Mouse (Mus musculus) CH12.LX (cell line): Measurements from ENCODE around the gene Camk2b. TPM values are rescaled to one million over a fixed set of nuclear protein-coding genes. Genes with fewer than 3 reads are reported as not detected.

Source experiments
- DNase-seq: peaks from one replicate; pipeline ENCODE4 v3.0.0-alpha.2; 2013; ENCODE audit errors: extremely low read depth
- H3K27ac ChIP-seq: 2 replicates; pipeline ENCODE4 v1.5.1; 2012; ENCODE audit warnings: low read depth, mild to moderate bottlenecking, control low read depth, moderate library complexity; ENCODE audit not compliant: insufficient read depth
- H3K27me3 ChIP-seq: replicated peaks from 2 replicates; pipeline ENCODE3; 2012; ENCODE audit warnings: inconsistent platforms
- H3K36me3 ChIP-seq, 2 experiments: replicated peaks in 1 of 2; 2 replicates each; pipeline versions ENCODE3 to v1.6.1; 2012; ENCODE audit warnings: inconsistent platforms in 1 of 2, low read length in 1 of 2, mild to moderate bottlenecking in 1 of 2, mixed read lengths in 1 of 2, moderate library complexity in 1 of 2; ENCODE audit not compliant: control insufficient read depth in 1 of 2, insufficient read depth in 1 of 2
- H3K4me1 ChIP-seq, 2 experiments: 2 replicates each; pipeline ENCODE4 v1.6.1; 2012; ENCODE audit warnings: inconsistent platforms in 1 of 2, moderate library complexity in 1 of 2; ENCODE audit not compliant: insufficient read depth in 2 of 2, control insufficient read depth in 1 of 2
- H3K4me2 ChIP-seq: 2 replicates; pipeline ENCODE4 v1.6.1; 2012; ENCODE audit warnings: low read depth, mild to moderate bottlenecking, control low read depth; ENCODE audit not compliant: poor library complexity, insufficient read depth, severe bottlenecking
- H3K4me3 ChIP-seq, 3 experiments: fragments of 150-350 bp in 1 of 3; sonication (generic) in 1 of 3; replicated peaks in 1 of 3; 2 replicates each; pipeline versions ENCODE3 to v1.5.1; 2011 to 2012; ENCODE audit warnings: low read depth in 2 of 3, low read length in 2 of 3, mild to moderate bottlenecking in 2 of 3, moderate library complexity in 2 of 3, control low read depth in 1 of 3, improper control_type of control experiment in 1 of 3, inconsistent platforms in 1 of 3, mixed read lengths in 1 of 3; ENCODE audit not compliant: poor library complexity in 1 of 3
- H3K79me2 ChIP-seq: replicated peaks from 2 replicates; pipeline ENCODE4 v1.6.1; 2012; ENCODE audit warnings: mild to moderate bottlenecking, moderate library complexity; ENCODE audit not compliant: control insufficient read depth, poor library complexity, insufficient read depth, severe bottlenecking; ENCODE audit errors: extremely low read depth
- H3K9ac ChIP-seq: 2 replicates; pipeline ENCODE4 v1.6.1; 2012; ENCODE audit warnings: low read depth, mild to moderate bottlenecking, control low read depth, moderate library complexity; ENCODE audit not compliant: insufficient read depth
- H3K9me3 ChIP-seq: replicated peaks from 2 replicates; pipeline ENCODE3; 2012; ENCODE audit warnings: low read length, inconsistent platforms, mixed read lengths
- CHD1 ChIP-seq: IDR thresholded peaks from 2 replicates; pipeline ENCODE4 v1.6.1; 2012; ENCODE audit warnings: low read depth, low read length, improper control_type of control experiment, inconsistent platforms
- CHD2 ChIP-seq: IDR thresholded peaks from 2 replicates; pipeline ENCODE4 v1.6.1; 2011; ENCODE audit warnings: low read length, improper control_type of control experiment
- ELF1 ChIP-seq: IDR thresholded peaks from 2 replicates; pipeline ENCODE4 v1.6.1; 2014; ENCODE audit warnings: low read depth, mild to moderate bottlenecking, inconsistent platforms, low read length, improper control_type of control experiment
- EP300 ChIP-seq: IDR thresholded peaks from 2 replicates; pipeline ENCODE4 v1.6.1; 2011; ENCODE audit warnings: low read length, improper control_type of control experiment
- ETS1 ChIP-seq: conservative IDR thresholded peaks from 2 replicates; pipeline ENCODE4 v1.6.1; 2012; ENCODE audit warnings: low read depth, mild to moderate bottlenecking, inconsistent platforms, low read length, improper control_type of control experiment, moderate library complexity
- GABPA ChIP-seq: IDR thresholded peaks from 2 replicates; pipeline ENCODE4 v1.6.1; 2012; ENCODE audit warnings: low read depth, low read length, improper control_type of control experiment, inconsistent platforms; ENCODE audit not compliant: insufficient replicate concordance
- HCFC1 ChIP-seq: IDR thresholded peaks from 2 replicates; pipeline ENCODE4 v1.6.1; 2012; ENCODE audit warnings: low read depth, mild to moderate bottlenecking, inconsistent platforms, low read length, improper control_type of control experiment
- JUN ChIP-seq: IDR thresholded peaks from 2 replicates; pipeline ENCODE4 v1.6.1; 2011; ENCODE audit warnings: low read depth, mild to moderate bottlenecking, low read length, improper control_type of control experiment, moderate library complexity; ENCODE audit not compliant: insufficient read depth
- JUND ChIP-seq: conservative IDR thresholded peaks from 2 replicates; pipeline ENCODE4 v1.6.1; 2011; ENCODE audit warnings: low read depth, low read length, improper control_type of control experiment
- KAT2A ChIP-seq: IDR thresholded peaks from 2 replicates; pipeline ENCODE4 v1.6.1; 2012; ENCODE audit warnings: low read length, improper control_type of control experiment, inconsistent platforms; ENCODE audit not compliant: insufficient replicate concordance
- MAX ChIP-seq: IDR thresholded peaks from 2 replicates; pipeline ENCODE4 v1.6.1; 2011; ENCODE audit warnings: low read length, improper control_type of control experiment
- MEF2A ChIP-seq: IDR thresholded peaks from 2 replicates; pipeline ENCODE4 v1.6.1; 2014; ENCODE audit warnings: low read depth, mild to moderate bottlenecking, inconsistent platforms, low read length, improper control_type of control experiment, borderline replicate concordance
- MYC ChIP-seq: IDR thresholded peaks from 2 replicates; pipeline ENCODE4 v1.6.1; 2011; ENCODE audit warnings: low read depth, mild to moderate bottlenecking, improper control_type of control experiment, low read length
- NRF1 ChIP-seq: IDR thresholded peaks from 2 replicates; pipeline ENCODE4 v1.6.1; 2014; ENCODE audit warnings: low read depth, mild to moderate bottlenecking, inconsistent platforms, low read length, improper control_type of control experiment, moderate library complexity
- RAD21 ChIP-seq: IDR thresholded peaks from 2 replicates; pipeline ENCODE4 v1.6.1; 2011; ENCODE audit warnings: low read depth, mild to moderate bottlenecking, low read length, improper control_type of control experiment, moderate library complexity
- RCOR1 ChIP-seq: conservative IDR thresholded peaks from 2 replicates; pipeline ENCODE4 v1.6.1; 2012; ENCODE audit warnings: low read depth, mild to moderate bottlenecking, inconsistent platforms, low read length, improper control_type of control experiment
- SMC3 ChIP-seq: IDR thresholded peaks from 2 replicates; pipeline ENCODE4 v1.6.1; 2011; ENCODE audit warnings: low read depth, low read length, improper control_type of control experiment
- TCF12 ChIP-seq: IDR thresholded peaks from 2 replicates; pipeline ENCODE4 v1.6.1; 2014; ENCODE audit warnings: low read depth, mild to moderate bottlenecking, inconsistent platforms, low read length, improper control_type of control experiment
- UBTF ChIP-seq: IDR thresholded peaks from 2 replicates; pipeline ENCODE4 v1.6.1; 2012; ENCODE audit warnings: low read depth, mild to moderate bottlenecking, inconsistent platforms, low read length, improper control_type of control experiment, moderate library complexity
- USF2 ChIP-seq: conservative IDR thresholded peaks from 2 replicates; pipeline ENCODE4 v1.6.1; 2011; ENCODE audit warnings: low read depth, low read length, improper control_type of control experiment
- ZMIZ1 ChIP-seq: IDR thresholded peaks from 2 replicates; pipeline ENCODE4 v1.6.1; 2012; ENCODE audit warnings: low read depth, mild to moderate bottlenecking, inconsistent platforms, low read length, improper control_type of control experiment
- ZNF384 ChIP-seq: IDR thresholded peaks from 2 replicates; pipeline ENCODE4 v1.6.1; 2012; ENCODE audit warnings: low read depth, low read length, improper control_type of control experiment, inconsistent platforms
- dilution Hi-C: fragments of 300-500 bp; cut with MboI; formaldehyde crosslinking; loops from 2 replicates; pipeline ENCODE4 v1.14.3; 2020; ENCODE audit warnings: low sequenced_read_pairs; ENCODE audit not compliant: extremely low pct_unique_long_range_greater_than_20kb, extremely low pct_ligation_motif_present
- in situ Hi-C: fragments of 300-500 bp; cut with MboI; formaldehyde crosslinking; loops from 3 replicates; pipeline ENCODE4 v1.14.3; 2019; ENCODE audit warnings: low sequenced_read_pairs, low pct_ligation_motif_present, low pct_unique_long_range_greater_than_20kb, mixed read lengths
- polyA plus RNA-seq: library from polyadenylated mRNA; unstranded; fragments of >175 nt; gene quantifications from 2 replicates; pipeline ENCODE4 v1.2.1, GENCODE M21; 2012; ENCODE audit warnings: low read depth; ENCODE audit not compliant: insufficient read length
- total RNA-seq, 2 experiments: library from RNA; depleted of rRNA; stranded (reverse); fragments of 300-350 nt in 1 of 2; fragments of >200 nt in 1 of 2; gene quantifications; 2 replicates each; pipeline ENCODE4 v1.2.3; 2012 to 2014

Gene Camk2b
- total and polyA plus RNA-seq, 3 experiments = 0.08 to 0.26 (median 0.11) TPM

GRCm38 (mm10) chr11:6086991-6087390, 20.8 kb upstream of the Camk2b start:
- peaks cover 9% of the 10 kb centered on the region for H3K27me3 ChIP-seq
- H3K4me2 ChIP-seq = no peak overlapping the region
- dilution Hi-C loops = no loop called here

GRCm38 (mm10) chr11:6078737-6079136, 12.6 kb upstream of the Camk2b start:
- Histone ChIP-seq H3K27ac (no peak overlapping the region), H3K79me2 (no peaks in the 10 kb centered on the region), H3K9me3 (no peaks in the 10 kb centered on the region), H3K9ac (no peak overlapping the region), H3K4me2 (no peak overlapping the region), H3K4me1 (no peaks in the 10 kb centered on the region), H3K4me3 (no peak overlapping the region), H3K36me3 (no peaks in the 10 kb centered on the region), H3K27me3 (peaks cover 8% of the 10 kb centered on the region)
- TF ChIP-seq GABPA = no peak
- TF ChIP-seq ZMIZ1 = no peak
- TF ChIP-seq JUN = no peak
- no peak for TF ChIP-seq CHD2
- TF ChIP-seq NRF1 = no peak
- no peak for TF ChIP-seq ELF1
- no peak for TF ChIP-seq RCOR1
- TF ChIP-seq MEF2A = no peak
- TF ChIP-seq ETS1 = no peak
- TF ChIP-seq KAT2A = no peak
- no peak for TF ChIP-seq RAD21
- TF ChIP-seq MAX = no peak
- TF ChIP-seq HCFC1 = no peak
- no peak for TF ChIP-seq MYC
- no peak for TF ChIP-seq JUND
- TF ChIP-seq EP300 = no peak
- dilution Hi-C loops (no loop called here), in situ Hi-C loops (loop anchor here (5.0 kb wide), 1 partner anchor 41 kb away; no protein-coding TSS in a partner anchor)
- no peak for DNase-seq

More at GRCm38 (mm10) chr11:6086991-6087390, 20.8 kb upstream of the Camk2b start:
- in situ Hi-C loops = no loop called here
- Histone ChIP-seq H3K79me2 (no peaks in the 10 kb centered on the region), H3K4me3 (no peak overlapping the region), H3K9me3 (no peaks in the 10 kb centered on the region), H3K36me3 (no peaks in the 10 kb centered on the region), H3K27ac (no peak overlapping the region)
- TF ChIP-seq TCF12 (no peak), ETS1 (no peak), UBTF (no peak), CHD1 (no peak), USF2 (no peak), SMC3 (no peak), KAT2A (no peak), ZNF384 (no peak)
- TF ChIP-seq, all 38 proteins: peak for 0
- Histone ChIP-seq H3K4me1 (no peaks in the 10 kb centered on the region), H3K9ac (no peak overlapping the region)
- DNase-seq = no peak
